Mouse (Mus musculus): Measurements from ENCODE around the gene Psg25. TPM values are rescaled to one million over a fixed set of nuclear protein-coding genes. Genes with fewer than 3 reads are reported as not detected.

The Psg25 gene
- polyA plus RNA-seq, 1 experiment from 2014 or later, result not detected

GRCm38 (mm10) chr7:18484077-18484476, 48.0 kb downstream of the Psg25 start, which contains the start of gene Psg26:
Gene Psg26 (minus strand): TSS chr7:18484177.
- Histone ChIP-seq H3K4me3 (replicated peaks; ENCODE audit: low read depth, low read length) (no peak within 1 kb of the TSS), H3K9ac (replicated peaks; ENCODE audit: low read length) (no peak within 1 kb of the TSS), H3K36me3 (ENCODE audit: control insufficient read depth, insufficient read depth, low read length) (no peaks in the 10 kb centered on the region), H3K27ac (replicated peaks; ENCODE audit: low read depth, low read length) (no peak within 1 kb of the TSS), H3K4me1 (ENCODE audit: control insufficient read depth, insufficient read depth, low read length) (no peaks in the 10 kb centered on the region), H3K27me3 (ENCODE audit: control insufficient read depth, insufficient read depth, low read length) (no peaks in the 10 kb centered on the region), H3K4me2 (ENCODE audit: low read length) (no peak within 1 kb of the TSS), H3K9me3 (ENCODE audit: control insufficient read depth, low read length) (peaks cover 12% of the 10 kb centered on the region; the same call in 1 of the 2 replicates)
- no peak for DNase-seq
- no peak for ATAC-seq (ENCODE audit: low FRiP score, low TSS enrichment)
- 77% methylated on average over 1 of the region's 1 CpGs for WGBS

Other genes starting within 250 kb of the Psg25 start
- not detected in 2 replicates for gene Psg18, start 177.3 kb downstream of the Psg25 start, polyA plus RNA-seq (2014; fragmentation: Nextera tagmentation; extraction: Ambion mirVana)
- not detected in 2 replicates for gene Psg28, start 100.2 kb downstream of the Psg25 start, polyA plus RNA-seq (2014; fragmentation: Nextera tagmentation; extraction: Ambion mirVana)
- gene Psg26, start 48.1 kb downstream of the Psg25 start, polyA plus RNA-seq (2014; fragmentation: Nextera tagmentation; extraction: Ambion mirVana), result not detected in 2 replicates
- gene Psg27, start 35.0 kb upstream of the Psg25 start, polyA plus RNA-seq (2014; fragmentation: Nextera tagmentation; extraction: Ambion mirVana), result not detected in 2 replicates
- gene Psg23, start 84.2 kb upstream of the Psg25 start, polyA plus RNA-seq (2014; fragmentation: Nextera tagmentation; extraction: Ambion mirVana), result not detected in 2 replicates
- not detected in 2 replicates for gene Psg21, start 124.5 kb upstream of the Psg25 start, polyA plus RNA-seq (2014; fragmentation: Nextera tagmentation; extraction: Ambion mirVana)
- gene Psg20, start 153.9 kb upstream of the Psg25 start, polyA plus RNA-seq (2014; fragmentation: Nextera tagmentation; extraction: Ambion mirVana), result not detected in 2 replicates
- gene Psg22, start 185.8 kb upstream of the Psg25 start, polyA plus RNA-seq (2014; fragmentation: Nextera tagmentation; extraction: Ambion mirVana), result not detected in 2 replicates